Mouse (Mus musculus): ENCODE measurements around the gene Ly6c1.
"Not testable (repeated sequence)": the region's sequence is repeated elsewhere in the genome, so short reads cannot be mapped to it uniquely, and the experiment has no call there.

Gene Ly6c1

DNA sequence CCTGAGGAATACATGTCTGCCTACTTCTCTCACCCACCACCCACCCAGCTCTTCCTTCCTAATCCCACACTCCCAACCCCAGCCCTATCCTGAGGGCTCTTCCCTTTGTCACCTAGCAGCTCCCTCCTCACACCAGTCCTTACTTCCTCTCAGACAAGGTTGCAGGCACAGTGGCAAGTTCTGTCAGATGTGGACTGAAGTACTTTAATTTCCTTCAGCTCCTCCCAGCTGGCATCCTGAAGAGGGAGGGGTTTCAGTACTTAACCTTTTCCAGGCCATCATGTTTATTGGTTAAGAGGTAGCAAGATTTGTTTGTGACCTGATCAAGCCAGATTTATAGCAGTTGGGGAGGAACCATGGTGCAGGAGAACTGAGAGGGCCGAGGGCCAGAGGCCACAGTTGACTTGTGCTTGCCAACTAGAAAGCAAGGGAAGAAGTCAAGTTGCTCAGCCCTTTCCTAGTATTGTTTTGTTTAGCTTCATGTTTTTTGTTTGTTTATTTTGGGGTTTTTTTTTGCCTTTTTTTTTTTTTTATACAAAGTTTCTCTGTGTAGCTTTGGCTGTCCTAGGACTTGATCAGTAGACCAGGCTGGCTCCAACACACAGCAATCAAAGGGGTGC is at the start of gene Ly6c1:
Gene Ly6c1, minus strand, starts transcription at position 189 of the 620 bp plus-strand sequence.
- peak; percentile 39 to 50 for DNase-seq

DNA sequence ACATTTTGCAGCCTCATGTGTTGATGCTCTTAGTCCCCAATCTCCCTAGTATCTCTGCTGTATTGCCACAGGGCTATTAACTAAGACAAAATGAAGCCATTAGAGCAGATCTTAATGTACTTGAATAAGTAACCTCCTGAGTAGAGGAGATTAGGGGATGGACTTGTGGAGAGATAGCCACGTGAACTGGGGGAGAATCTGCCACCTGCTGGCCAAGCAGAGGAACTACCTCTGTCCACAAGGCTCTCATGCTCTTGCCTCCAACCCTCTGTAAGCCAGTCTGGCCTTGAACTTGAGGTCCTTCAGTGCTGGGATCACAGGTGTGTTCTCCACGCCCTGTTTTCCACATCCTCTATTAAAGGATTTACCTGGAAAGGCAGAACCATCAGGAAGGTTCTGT is 39.4 kb upstream of the Ly6c1 start:
- DNase-seq: peak; percentile 14 to 19

DNA sequence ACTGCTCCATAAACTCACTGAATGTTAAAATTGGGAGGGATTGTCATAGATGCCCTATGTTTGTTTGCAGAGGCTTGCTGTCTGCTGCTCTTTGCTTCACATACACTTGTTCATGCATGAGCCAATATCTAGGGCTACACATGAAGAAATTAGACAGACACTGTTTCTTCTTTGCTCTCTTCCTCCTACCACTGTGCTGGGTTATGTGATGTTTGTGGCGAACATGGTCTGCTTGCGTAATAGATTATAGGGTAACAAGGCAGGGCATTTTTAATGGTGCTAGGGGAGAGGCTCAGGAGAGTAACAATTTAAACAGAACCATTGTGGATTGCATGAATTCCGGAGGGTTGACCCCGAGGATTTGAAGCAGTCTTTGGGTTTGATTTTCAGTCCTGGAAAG is 21.3 kb upstream of the Ly6c1 start:
- no peak for DNase-seq

DNA sequence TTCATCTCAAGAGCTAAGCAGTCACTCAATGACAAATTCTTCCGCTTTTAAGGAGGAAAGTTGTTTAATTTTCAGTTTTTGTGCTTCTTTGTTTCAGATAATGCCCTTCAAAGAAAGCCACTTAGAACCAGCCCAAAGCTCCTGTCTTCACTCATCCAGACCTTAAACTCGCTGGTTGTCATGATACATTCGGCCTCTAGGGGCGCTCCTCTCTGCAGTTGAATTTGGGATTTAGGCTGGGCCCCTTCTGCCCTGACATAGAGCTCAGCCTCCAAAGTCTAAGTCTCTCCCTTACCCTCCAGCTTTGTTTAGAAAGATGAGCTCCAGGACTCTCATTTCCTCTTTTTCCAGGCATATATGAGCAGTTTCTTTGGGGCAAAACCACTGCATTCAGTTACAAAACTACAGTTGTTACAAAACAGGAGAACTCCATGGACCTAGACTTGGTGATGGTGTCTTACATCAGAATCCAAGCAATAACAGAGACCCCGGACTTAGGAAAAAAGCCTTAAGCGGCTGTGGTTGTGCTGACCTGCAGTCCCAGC is 13.5 kb upstream of the Ly6c1 start:
- DNase-seq: peak; percentile 44 to 88

DNA sequence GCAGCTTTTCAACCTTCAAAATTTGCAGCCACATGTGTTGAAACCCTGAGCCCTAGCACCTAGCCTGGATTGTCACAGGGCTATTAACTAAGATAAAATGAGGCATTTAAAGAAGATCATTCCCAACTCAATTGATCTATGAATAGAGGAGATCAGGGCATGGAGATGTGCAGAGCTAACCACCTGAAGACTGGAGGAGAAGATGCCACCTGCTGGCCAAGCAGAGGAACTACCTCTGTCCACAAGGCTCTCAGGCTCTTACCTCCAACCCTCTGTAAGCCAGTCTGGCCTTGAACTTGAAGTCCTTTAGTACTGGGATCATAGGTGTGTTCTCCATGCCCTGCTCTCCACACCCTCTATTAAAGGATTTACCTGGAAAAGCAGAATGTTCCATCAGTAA is 11.9 kb upstream of the Ly6c1 start:
- peak; percentile 50 to 53 for DNase-seq

DNA sequence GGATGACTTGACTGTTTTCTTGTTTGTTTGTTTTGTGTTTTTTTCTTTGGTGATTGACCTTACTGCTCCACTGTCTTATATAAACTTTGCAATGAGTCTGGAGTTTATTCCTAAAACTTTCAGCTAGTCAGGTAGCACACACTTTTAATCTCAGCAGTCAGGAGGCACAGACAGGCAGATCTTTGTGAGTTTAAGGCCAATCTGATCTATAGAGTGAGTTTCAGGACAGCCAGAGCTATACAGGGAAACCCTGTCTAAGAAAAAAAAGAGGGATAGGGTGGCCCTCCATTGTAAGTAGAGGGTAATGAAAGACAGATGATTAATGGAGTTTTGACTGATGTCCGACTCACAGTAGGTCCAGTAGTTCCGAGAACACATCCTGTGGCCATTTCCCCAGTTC is 7.4 kb upstream of the Ly6c1 start:
- DNase-seq: no peak

DNA sequence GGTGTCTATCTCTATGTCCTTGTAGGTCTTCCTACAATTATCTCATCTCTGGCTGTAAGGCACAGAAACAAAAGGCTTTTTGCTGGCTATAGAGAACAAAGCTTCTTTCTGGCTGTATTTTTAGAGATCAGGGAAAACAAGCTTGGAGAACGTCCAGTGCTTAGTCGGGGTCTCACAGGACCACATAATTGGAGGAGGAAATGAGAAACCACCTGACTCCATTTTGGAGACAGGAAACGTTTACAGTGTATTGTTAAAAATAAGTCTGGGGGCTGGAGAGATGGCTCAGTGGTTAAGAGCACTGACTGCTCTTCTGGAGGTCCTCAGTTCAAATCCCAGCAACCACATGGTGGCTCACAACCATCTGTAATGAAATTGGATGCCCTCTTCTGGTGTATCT is 6.8 kb upstream of the Ly6c1 start:
- DNase-seq: peak in 1 of 2 experiments; percentile 9

DNA sequence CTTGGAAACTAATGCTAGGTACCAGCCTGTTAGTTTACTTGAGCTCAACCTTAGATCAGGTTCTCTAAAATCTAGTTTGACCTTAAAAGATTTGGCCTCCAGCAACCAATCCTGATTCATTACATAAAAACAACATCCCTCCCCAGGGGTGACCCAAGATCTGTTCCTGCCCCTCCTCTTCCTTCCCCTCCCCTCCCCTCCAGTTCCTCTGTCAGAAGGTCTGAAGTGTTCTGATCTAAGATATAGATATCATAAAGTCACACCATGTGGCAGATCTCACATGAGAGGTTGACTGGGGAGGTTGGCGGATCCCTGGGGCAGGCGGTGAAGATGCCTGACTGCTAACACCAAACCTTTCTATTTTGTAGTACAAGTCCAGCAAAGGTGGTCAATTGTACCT is 3.8 kb upstream of the Ly6c1 start:
- peak; percentile 41 to 68 for DNase-seq

DNA sequence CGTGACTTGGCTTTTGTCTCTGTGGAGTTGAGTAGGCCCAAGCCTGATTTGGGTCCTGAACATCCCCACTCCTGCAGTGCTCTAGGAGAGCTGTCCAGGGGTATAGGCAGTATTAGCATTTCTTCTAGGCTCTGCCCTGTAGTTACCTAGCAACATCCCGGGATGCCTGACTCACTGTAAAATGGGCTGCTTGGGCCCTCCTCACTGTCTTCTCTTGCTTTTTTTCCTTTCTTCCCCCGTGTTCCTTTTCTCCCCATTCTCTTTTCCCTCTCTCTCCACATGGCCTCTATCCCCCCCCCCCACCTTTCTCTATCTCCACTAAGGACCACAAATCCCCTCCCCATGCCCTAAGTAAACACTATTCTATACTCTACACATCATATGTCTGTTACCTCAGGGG is 2.5 kb upstream of the Ly6c1 start:
- not testable (repeated sequence) for DNase-seq

DNA sequence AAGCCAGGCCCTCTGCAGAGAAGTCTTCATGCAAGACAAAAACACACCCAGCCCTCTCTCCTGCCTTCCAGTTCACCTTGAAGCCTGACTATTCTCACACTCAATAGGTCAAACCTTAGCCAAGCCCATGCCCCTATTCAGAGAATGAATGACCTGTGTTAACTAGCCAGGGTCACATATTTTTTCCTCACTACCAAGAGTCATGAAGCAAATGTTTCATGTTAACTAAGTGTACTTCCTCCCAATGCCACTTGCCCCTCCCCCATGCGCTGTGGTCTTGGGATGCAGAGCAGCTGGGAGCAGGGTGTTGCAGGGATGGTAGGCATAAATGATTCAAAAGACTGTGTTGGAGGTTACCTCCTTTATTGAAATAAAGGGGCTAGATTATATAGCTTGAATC is 2.0 kb upstream of the Ly6c1 start:
- not testable (repeated sequence) for DNase-seq

DNA sequence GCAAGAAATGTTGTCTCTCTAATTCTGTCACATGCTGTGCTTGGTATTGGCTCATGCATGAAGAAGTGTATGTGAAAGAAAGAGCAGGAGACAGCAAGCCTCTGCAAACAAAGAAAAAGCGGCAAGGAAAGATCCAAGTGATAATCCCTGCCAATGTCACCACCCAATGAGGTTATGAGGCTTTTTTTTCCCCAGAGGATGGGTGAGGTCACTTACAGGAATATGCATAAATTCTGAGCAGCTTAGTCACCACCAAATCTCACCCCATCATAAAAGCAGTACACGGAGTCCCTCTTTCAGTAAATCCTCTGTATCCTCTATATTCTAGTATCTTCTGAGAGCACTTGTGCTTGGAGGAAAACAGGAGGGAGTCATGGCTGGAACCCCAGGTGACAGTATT is 1.2 kb upstream of the Ly6c1 start:
- peak in 1 of 2 experiments; percentile 72 for DNase-seq

DNA sequence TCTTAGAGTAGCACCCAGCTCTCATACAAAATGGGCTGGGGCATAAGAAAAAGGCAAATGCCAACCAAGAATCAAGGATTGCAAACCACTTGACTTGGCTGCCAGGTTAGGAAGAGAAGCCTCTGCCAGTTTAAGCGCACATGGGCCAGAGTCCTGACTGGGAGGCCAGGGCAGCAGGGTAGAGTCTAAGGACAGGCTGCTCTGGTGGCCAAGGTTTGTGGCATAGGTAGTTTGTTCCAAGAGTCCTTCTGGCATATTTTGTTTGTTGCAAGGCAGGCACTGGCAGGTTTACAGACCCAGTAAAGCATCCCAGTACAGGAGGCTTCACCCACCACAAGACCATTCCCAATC is 685 bp downstream of the Ly6c1 start:
- DNase-seq: not testable (repeated sequence)

DNA sequence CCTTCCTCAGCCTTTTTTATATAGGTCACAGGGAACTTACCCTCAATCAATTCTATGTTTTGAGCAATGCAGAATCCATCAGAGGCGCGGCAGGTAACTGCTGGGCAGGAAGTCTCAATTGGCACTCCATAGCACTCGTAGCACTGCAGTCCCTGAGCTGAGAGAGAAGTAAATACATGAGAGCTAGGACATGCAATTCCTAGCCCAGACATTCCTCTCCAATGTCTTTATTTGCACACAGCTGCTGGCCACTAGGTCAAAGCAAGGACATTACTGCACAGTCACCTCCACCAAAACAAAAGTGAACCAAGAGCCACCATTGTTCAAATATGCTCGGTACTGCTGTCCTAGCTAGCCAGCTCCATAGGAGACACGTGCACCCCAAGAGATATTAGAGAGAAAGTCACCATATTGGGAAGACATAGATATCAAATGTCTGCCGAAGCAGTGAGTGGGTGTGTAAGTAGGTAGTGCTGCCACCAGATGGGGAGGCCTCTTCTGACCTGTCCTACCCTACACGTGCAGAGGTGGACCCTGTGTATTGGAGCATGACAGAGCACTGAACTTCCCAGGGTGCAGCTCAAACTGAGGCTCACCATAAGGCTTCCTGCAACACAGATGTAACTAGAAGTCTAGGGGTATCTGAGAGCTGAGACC is 1.2 kb downstream of the Ly6c1 start:
- DNase-seq: not testable (repeated sequence)

DNA sequence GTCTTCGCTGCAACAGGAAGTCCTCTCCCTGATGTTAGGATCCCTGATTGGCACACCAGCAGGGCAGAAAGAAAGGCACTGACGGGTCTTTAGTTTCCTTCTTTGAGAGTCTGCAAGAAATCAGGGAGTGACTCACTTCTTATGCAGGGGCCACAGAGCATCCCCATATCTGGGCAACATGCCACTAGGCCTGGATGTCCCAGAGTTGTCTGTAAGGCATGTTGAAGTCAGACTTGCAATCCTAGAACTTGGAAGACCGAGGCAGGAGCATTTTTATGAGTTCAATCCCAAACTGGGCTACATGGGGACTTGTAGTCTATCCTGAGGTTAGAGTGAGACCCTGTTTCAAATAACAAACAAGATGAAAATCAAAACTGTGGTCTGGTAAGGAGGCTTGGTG is 3.1 kb downstream of the Ly6c1 start:
- DNase-seq: not testable (repeated sequence)

DNA sequence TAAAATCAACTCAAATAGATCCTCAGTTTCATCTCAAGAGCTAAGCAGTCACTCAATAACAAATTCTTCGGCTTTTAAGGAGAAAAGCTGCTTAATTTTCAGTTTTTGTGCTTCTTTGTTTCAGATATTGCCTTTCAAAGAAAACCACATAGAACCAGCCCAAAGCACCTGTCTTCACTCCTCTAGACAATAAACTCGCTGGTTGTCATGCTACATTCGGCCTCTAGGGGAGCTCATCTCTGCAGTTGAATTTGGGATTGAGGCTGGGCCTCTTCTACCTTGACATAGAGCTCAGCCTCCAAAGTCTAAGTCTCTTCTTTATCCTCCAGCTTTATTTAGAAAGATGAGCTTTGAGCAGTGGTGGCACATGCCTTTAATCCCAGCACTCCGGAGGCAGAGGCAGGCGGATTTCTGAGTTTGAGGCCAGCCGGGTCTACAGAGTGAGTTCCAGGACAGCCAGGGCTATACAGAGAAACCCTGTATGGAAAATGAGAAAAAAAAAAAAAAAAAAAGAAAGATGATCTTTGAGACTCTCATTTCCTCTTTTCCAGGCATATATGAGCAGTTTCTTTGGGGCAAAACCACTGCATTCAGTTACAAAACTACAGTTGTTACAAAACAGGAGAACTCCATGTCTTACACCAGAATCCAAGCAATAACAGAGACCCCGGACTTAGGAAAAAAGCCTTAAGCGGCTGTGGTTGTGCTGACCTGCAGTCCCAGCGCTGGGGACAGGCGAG is 27.4 kb downstream of the Ly6c1 start:
- not testable (repeated sequence) for DNase-seq

DNA sequence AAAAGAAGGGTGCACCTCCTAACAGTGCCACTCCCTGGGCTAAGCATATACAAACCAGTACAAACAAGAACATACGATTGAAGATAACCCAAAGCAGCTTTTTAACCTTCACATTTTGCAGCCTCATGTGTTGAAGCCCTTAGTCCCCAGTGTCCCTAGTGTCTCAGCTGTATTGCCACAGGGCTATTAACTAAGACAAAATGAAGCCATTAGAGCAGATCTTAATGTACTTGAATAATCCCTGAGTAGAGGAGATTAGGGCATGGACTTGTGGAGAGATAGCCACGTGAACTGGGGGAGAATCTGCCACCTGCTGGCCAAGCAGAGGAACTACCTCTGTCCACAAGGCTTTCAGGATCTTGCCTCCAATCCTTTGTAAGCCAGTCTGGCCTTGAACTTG is 29.2 kb downstream of the Ly6c1 start:
- DNase-seq: not testable (repeated sequence)
